17 mouse cellular contexts compared by ENCODE assay signal in genomic region chr16:13749981-13750380, GRCm38 (mm10). TPM values are rescaled to one million over a fixed set of nuclear protein-coding genes. Genes with fewer than 3 reads are reported as not detected.
"Had no signal": no experiment of that assay in that cellular context is flagged by ENCODE, and none has a peak within 500 bp of the region (broad histone marks: within the 10 kb centered on the region; RNA-seq: fewer than 3 reads in every experiment).

No protein-coding gene starts in this region.

- ATAC-seq: liver, postnatal 0 days; lung, postnatal 0 days; midbrain, embryonic 16.5 days had no signal

- DNase-seq: liver, postnatal 0 days; lung, adult 2 months; lung, postnatal 14 days; lung, postnatal 4 days; midbrain, embryonic 14.5 days; retina, postnatal 1 day; right cerebral cortex, adult 18-20 months; right cerebral cortex, postnatal 25 days; right cerebral cortex, postnatal 4 days; spleen, adult 18-20 months; thymus, adult 18-20 months; thymus, postnatal 14 days; thymus, postnatal 36 days had no signal

RNA-seq across cellular contexts. Expression of gene Pla2g10, which starts 19.2 kb away (rescaled TPM):
- polyA plus RNA-seq: liver, postnatal 0 days; lung, adult 2 months; midbrain, embryonic 14.5 days; myocyte; neural tube, embryonic 11.5 days had no signal
